Mouse (Mus musculus): ENCODE measurements around the gene Fam90a1a. TPM values are rescaled to one million over a fixed set of nuclear protein-coding genes. Genes with fewer than 3 reads are reported as not detected.

The Fam90a1a gene
- not detected in 2 replicates for polyA plus RNA-seq (2021; fragmentation: Nextera tagmentation)
- long read RNA-seq, experiment 1 = 0 reads
- long read RNA-seq, experiment 2 = 0 reads

DNA sequence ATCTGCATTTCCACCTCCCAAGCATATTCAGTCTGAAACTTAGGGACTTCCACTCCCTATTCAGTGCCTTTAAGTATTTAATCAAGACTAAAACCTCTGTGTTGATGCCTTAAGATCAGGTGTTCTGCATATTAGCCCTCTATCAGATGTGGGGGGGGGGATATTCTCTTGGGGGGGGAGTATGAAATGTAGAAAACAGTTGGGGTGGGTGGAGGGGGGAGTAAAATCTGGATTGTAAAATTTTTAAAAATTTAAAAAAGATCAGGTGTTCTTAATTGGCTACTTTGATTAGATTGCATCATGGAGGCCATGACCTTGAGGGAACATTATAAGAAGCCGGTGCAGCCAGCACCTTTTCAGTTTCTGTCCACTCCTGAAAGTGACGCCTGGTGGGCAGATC is at the start of gene Fam90a1a:
Fam90a1a (plus strand) TSS at position 301 of the 400 bp plus-strand sequence.

DNA sequence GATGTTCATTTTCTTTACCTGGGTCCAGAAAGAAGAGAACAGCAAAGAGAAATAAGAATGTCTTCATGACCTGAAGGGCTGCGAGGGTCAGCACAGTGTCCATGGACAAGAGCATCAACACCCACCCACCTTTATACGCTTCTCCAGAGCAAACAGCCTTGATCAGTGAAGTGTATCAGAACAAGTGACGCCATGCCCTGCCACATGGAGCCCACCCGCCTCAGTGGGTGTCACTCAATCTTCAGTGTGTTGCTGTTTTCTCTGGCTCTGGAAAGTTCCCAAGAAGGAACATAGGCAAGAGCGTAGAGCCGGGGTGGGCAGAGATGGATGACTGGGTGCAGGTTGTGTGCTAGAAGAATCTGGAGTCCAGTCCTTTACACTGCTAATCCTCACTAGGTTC is 25.9 kb upstream of the Fam90a1a start, which contains the start of gene Defb15:
Defb15 (minus strand) TSS at position 101 of the 400 bp plus-strand sequence.

GRCm38 (mm10) chr8:21938052-21938451 is 20.5 kb upstream of the Fam90a1a start, which contains the start of gene Defb35:
Gene Defb35 (plus strand): TSS chr8:21938352.

DNA sequence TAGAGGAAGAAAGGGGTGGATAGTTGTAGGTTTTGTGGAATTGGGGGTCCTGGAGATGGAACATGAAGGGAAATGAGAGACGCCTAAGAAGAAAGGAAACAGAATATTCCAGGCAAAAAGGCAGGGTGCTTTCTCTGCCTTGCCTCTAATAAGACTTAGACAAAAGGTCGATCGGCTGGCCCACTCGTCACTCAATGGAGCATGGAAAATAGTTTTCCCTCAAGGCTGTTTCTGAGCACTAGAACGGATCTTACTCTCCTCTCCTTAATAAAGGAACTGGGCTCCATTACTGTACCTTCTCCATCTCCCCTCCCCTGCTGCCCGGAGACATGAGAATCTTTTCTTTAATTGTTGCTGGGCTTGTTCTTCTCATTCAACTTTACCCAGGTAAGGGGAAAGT is 12.1 kb upstream of the Fam90a1a start, which contains the start of gene Defb13:
Defb13 (plus strand) TSS at position 301 of the 400 bp plus-strand sequence.

DNA sequence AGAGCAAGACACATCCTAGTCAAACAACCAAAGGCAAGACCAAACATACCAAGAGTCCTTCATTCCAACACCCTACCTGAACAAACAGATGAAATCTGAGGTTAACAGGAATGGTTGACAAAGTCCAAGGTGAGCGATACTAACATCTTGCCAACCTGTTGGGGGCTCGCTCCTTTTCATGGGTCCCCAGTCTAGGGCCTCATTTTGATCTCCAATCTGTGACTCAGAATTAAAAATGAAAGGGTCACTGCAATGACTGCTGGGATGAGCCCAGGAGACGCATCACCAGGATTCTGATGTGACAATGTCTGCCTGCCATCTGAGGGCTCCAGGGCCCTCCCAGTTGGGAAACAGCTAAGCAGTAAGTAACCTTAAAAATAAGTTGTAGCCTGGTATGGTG is 11.0 kb downstream of the Fam90a1a start, which contains the start of gene Ccdc70:
Ccdc70 (plus strand) TSS at position 301 of the 400 bp plus-strand sequence.

Other genes starting within 250 kb of the Fam90a1a start
- not detected in 2 replicates for gene Defa24, start 224.2 kb upstream of the Fam90a1a start, polyA plus RNA-seq (2021; fragmentation: Nextera tagmentation)
- not detected in 2 replicates for gene Defb50, start 135.2 kb upstream of the Fam90a1a start, polyA plus RNA-seq (2021; fragmentation: Nextera tagmentation)
- gene Defb2, start 118.8 kb upstream of the Fam90a1a start, polyA plus RNA-seq (2021; fragmentation: Nextera tagmentation) = not detected in 2 replicates
- not detected in 2 replicates for gene Defb10, start 99.8 kb upstream of the Fam90a1a start, polyA plus RNA-seq (2021; fragmentation: Nextera tagmentation)
- gene Defb9, start 73.3 kb upstream of the Fam90a1a start, polyA plus RNA-seq (2021; fragmentation: Nextera tagmentation) = 1.0 TPM in 1 of 2 replicates, not detected in the other
- gene Defb11, start 52.3 kb upstream of the Fam90a1a start, polyA plus RNA-seq (2021; fragmentation: Nextera tagmentation) = 35.5 TPM in 1 of 2 replicates, not detected in the other
- not detected in 2 replicates for gene Defb15, start 26.0 kb upstream of the Fam90a1a start, polyA plus RNA-seq (2021; fragmentation: Nextera tagmentation)
- not detected in 2 replicates for gene Defb35, start 20.4 kb upstream of the Fam90a1a start, polyA plus RNA-seq (2021; fragmentation: Nextera tagmentation)
- gene Defb13, start 12.0 kb upstream of the Fam90a1a start, polyA plus RNA-seq (2021; fragmentation: Nextera tagmentation) = not detected in 2 replicates
- gene Ccdc70, start 11.1 kb downstream of the Fam90a1a start, polyA plus RNA-seq (2021; fragmentation: Nextera tagmentation) = not detected in 2 replicates
- 0.63 and 0.93 TPM in 2 replicates for gene Atp7b, start 101.6 kb downstream of the Fam90a1a start, polyA plus RNA-seq (2021; fragmentation: Nextera tagmentation)
- 7.8 and 12.3 TPM in 2 replicates for gene Alg11, start 102.0 kb downstream of the Fam90a1a start, polyA plus RNA-seq (2021; fragmentation: Nextera tagmentation)
- gene Nek5, start 166.3 kb downstream of the Fam90a1a start, polyA plus RNA-seq (2021; fragmentation: Nextera tagmentation) = 0.70 and 2.5 TPM in 2 replicates
- gene Nek3, start 207.7 kb downstream of the Fam90a1a start, polyA plus RNA-seq (2021; fragmentation: Nextera tagmentation) = 1.2 and 1.3 TPM in 2 replicates
- gene Ckap2, start 227.1 kb downstream of the Fam90a1a start, polyA plus RNA-seq (2021; fragmentation: Nextera tagmentation) = 0.33 and 0.56 TPM in 2 replicates
- gene Vps36, start 234.1 kb downstream of the Fam90a1a start, polyA plus RNA-seq (2021; fragmentation: Nextera tagmentation) = 10.8 and 11.8 TPM in 2 replicates